Mouse (Mus musculus) C2C12 (cell line): ENCODE measurements around the gene Gm20379.

Experiments used
- CEBPB ChIP-seq: IDR thresholded peaks from one replicate; pipeline ENCODE4 v1.6.1; 2011; ENCODE audit warnings: low read depth, mild to moderate bottlenecking, control low read depth, moderate library complexity
- CTCF ChIP-seq: IDR thresholded peaks from one replicate; pipeline ENCODE4 v1.5.1; 2011; ENCODE audit not compliant: control insufficient read depth, insufficient read depth, insufficient read length
- FOSL1 ChIP-seq: IDR thresholded peaks from one replicate; pipeline ENCODE4 v1.8.0; 2011; ENCODE audit warnings: mild to moderate bottlenecking, low read length; ENCODE audit not compliant: poor library complexity, insufficient read depth, severe bottlenecking
- MYOG ChIP-seq: IDR thresholded peaks from one replicate; pipeline ENCODE4 v1.6.1; 2011; ENCODE audit not compliant: control insufficient read depth, insufficient read length; ENCODE audit errors: extremely low read depth
- USF1 ChIP-seq: IDR thresholded peaks from one replicate; pipeline ENCODE4 v1.6.1; 2011; ENCODE audit warnings: low read depth, mild to moderate bottlenecking, control low read depth, moderate library complexity

- no peak for TF ChIP-seq CEBPB
- TF ChIP-seq USF1: no peak
- no peak for TF ChIP-seq CTCF
- TF ChIP-seq FOSL1: no peak
- TF ChIP-seq MYOG: no peak
These were observed 15.0 kb downstream of the Gm20379 start for GRCm38 (mm10) chr13:92320770-92321169.
